Mouse (Mus musculus) testis, adult 2 months (tissue): ENCODE measurements at regions not wholly inside any gene's neighbourhood (a gene's known extent, or its start where the extent isn't known, plus 50 kb on each side); places are given as distances from the start of the nearest gene placed in this dataset.

ENCODE experiments used
- H3K27ac ChIP-seq: fragments of 200-500 bp; 2 replicates; pipeline ENCODE4 v1.5.1; 2012; ENCODE audit warnings: low read depth, low read length; ENCODE audit not compliant: control insufficient read depth, insufficient read depth
- H3K27me3 ChIP-seq: fragments of 200-500 bp; 2 replicates; pipeline ENCODE4 v1.6.1; 2012; ENCODE audit warnings: mild to moderate bottlenecking, low read length, moderate library complexity; ENCODE audit not compliant: control insufficient read depth, insufficient read depth
- H3K36me3 ChIP-seq: fragments of 200-500 bp; 2 replicates; pipeline ENCODE4 v1.6.1; 2012; ENCODE audit warnings: mild to moderate bottlenecking, low read length; ENCODE audit not compliant: control insufficient read depth, insufficient read depth
- H3K4me1 ChIP-seq: fragments of 200-500 bp; 2 replicates; pipeline ENCODE4 v1.6.1; 2012; ENCODE audit warnings: low read length; ENCODE audit not compliant: control insufficient read depth, insufficient read depth
- H3K4me3 ChIP-seq: fragments of 200-500 bp; 2 replicates; pipeline ENCODE4 v1.5.1; 2012; ENCODE audit warnings: low read depth, mild to moderate bottlenecking, low read length, moderate library complexity, mixed read lengths; ENCODE audit not compliant: control insufficient read depth
- CTCF ChIP-seq: fragments of 200-500 bp; IDR thresholded peaks from 2 replicates; pipeline ENCODE4 v1.5.1; 2012; ENCODE audit warnings: low read depth, mild to moderate bottlenecking, inconsistent platforms, low read length, moderate library complexity; ENCODE audit not compliant: control insufficient read depth, insufficient read depth, insufficient replicate concordance
- POLR2A ChIP-seq: fragments of 200-500 bp; IDR thresholded peaks from 2 replicates; pipeline ENCODE4 v1.6.1; 2012; ENCODE audit warnings: low read depth, mild to moderate bottlenecking, inconsistent platforms, low read length, moderate library complexity; ENCODE audit not compliant: control insufficient read depth

DNA sequence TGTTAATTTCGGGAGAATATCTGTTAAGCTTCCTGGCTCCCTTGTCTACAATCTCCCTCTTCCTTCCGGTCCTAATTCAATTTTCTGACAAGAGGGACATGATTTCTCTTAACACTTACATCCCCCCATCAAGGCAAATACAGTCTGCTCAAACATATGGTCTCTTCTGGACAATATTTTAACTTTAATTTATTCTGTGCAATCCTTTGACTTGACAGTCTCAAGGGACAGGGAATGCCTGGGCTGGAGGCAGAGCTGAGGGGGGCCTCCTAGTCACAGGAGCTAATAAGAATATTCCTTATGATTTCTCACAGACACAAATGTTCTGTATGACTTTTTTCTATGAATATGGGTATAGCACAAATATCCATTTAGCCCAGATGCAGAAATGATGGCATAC lies 742.9 kb upstream of the Slit2 start:
- Histone ChIP-seq H3K4me1 (no peaks in the 10 kb centered on the region), H3K27me3 (no peaks in the 10 kb centered on the region), H3K36me3 (no peaks in the 10 kb centered on the region), H3K4me3 (no peak overlapping the region), H3K27ac (no peak overlapping the region)
- TF ChIP-seq POLR2A (no peak), CTCF (no peak)

DNA sequence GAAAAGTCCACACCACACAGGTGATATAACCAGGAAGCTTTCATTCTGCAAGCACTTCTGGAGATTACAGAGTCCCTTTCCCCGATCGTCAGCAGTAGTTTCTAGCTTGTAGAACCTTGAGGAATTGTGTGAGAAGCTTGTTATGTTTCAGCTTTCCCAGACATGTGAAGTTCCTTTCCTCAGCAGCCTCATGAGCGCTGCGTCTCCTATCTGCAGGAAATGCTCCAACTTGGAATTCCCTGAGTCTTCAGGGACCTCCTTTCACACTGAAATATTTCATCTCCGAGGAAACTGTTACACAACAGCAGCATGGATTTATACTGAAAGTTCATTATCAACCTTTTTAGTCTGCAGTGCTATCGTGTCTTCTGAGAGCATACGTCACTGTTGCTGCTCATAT lies 742.4 kb upstream of the Slit2 start:
- H3K4me1 ChIP-seq, result no peaks in the 10 kb centered on the region
- no peaks in the 10 kb centered on the region for H3K36me3 ChIP-seq
- TF ChIP-seq CTCF (no peak), POLR2A (no peak)
- H3K27me3 ChIP-seq, result no peaks in the 10 kb centered on the region
- H3K4me3 ChIP-seq, result no peak overlapping the region
- no peak overlapping the region for H3K27ac ChIP-seq

DNA sequence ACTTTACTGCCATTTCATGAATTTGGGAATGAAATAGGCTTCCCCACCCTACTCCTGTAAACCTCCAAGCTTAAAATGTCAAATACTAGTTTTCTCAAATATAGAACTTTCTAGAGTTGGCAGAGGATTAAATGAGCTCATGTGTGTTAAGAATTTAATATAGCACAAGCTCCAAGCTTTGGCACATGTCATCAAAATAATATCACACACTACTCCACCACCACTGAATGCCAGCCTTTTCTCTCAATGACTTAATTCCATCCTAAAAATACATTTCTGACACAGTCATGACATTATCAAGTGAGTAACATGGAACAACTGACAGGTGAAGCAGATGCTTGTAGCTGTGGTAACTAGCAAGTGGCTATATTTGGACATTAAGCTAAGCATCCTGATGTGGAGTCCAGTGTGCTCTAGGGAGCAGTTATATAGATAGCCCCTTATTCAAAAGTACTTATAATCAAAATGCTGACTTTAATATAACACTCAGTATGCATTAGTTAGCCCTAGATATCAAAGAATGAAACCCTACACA lies 728.0 kb upstream of the Slit2 start:
- Histone ChIP-seq H3K4me3 (no peak overlapping the region), H3K27ac (no peak overlapping the region), H3K36me3 (no peaks in the 10 kb centered on the region), H3K27me3 (no peaks in the 10 kb centered on the region), H3K4me1 (no peaks in the 10 kb centered on the region)
- TF ChIP-seq POLR2A (no peak), CTCF (no peak)

DNA sequence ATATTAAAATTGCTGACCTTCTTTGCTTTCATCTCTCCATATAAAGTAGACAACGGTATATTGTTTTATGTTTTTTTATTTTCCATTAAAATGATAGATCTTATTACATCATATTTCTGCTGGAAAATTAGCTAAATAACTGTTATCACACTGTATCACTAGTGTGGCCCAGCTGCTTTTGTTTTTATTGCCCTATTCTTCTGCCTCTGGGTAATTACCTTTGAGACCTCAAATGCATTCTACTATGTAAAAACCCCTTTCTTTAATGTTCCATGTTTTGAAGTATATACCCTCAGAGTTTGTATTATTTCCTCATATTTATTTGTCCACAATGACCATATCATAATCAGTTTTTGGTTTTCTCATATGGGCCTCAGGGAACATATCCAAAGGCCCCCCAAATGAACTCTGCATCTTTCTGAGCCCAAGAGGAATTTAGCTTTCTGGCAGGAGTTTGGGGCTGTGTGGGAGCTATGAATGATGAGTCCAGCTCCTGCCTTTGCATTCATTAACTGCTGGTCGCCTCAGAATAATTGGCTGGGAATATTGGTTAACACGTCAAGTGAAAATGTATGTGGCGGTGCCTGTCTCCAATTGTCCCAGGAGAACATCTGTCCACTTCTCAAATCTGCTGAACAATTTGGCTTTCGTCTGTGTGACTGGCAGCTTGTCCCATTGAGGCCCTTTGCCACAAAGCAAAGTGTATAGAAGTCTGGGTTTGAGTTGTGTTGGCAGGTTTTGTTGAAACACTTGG lies 721.1 kb upstream of the Slit2 start:
- Histone ChIP-seq H3K4me3 (no peak overlapping the region), H3K27ac (no peak overlapping the region), H3K4me1 (no peaks in the 10 kb centered on the region), H3K36me3 (no peaks in the 10 kb centered on the region), H3K27me3 (no peaks in the 10 kb centered on the region)
- TF ChIP-seq POLR2A (no peak), CTCF (no peak)

DNA sequence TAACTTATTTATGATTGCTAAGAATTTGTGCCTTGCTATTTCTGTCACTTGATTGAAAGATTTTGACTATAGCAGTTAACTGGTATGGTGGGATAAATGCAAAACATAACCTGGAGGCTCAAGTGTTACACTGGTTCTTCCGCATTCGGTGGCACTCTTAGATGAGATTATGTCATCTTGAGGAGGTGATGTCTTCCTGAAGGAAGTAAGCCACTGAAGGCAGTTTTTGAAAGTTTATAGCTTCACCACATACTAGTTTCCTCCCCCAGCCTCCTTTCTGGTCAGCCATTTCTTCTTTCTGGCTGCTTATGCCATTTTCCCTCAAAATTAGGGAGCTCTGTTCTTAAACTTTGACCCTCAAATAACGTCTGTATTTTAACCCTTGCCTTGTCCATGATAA lies 710.3 kb upstream of the Slit2 start:
- Histone ChIP-seq H3K36me3 (no peaks in the 10 kb centered on the region), H3K27me3 (no peaks in the 10 kb centered on the region), H3K4me3 (no peak overlapping the region), H3K27ac (no peak overlapping the region), H3K4me1 (no peaks in the 10 kb centered on the region)
- TF ChIP-seq POLR2A (no peak), CTCF (no peak)

DNA sequence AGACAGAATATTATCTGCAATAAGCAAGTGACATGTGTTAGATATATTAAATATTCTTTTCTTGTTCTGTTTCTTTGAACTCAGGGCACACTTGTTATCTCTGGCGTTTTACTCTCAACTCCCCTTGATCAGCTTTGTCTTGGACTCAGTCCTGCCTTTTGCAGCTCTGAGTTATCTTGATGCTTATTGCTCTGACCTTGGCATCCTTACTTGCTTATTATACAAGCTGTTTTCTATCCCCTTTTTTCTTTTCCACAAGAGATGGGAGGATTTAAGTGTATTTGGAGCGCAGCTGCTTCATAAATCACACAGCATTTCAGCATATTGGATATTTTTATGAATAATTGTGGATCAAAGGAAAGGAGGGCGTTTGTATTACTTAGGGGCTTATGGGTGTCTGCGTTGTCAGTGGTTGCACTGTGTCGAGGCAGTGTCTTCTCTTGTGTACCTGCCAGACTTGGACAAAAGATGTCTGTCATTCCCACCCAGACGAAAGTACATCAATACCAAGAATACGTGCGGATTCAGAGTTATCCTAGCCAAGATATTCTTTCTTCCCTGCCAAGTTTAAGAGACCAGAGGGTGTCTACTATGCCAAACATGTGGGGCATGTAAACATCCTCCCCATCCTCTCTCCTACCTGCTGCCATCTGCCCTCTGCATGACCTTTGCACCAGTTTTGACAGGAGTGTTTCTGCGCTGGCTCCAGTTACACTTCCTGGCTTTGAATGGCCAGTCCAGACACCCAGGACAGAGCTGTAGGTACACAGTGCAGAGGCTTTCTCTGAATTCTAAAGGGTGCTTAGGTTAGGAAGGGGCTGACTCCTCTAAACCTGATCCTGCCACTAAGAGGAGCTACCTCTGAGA lies 709.3 kb upstream of the Slit2 start:
- no peaks in the 10 kb centered on the region for H3K4me1 ChIP-seq
- TF ChIP-seq POLR2A (no peak), CTCF (no peak)
- no peak overlapping the region for H3K4me3 ChIP-seq
- H3K36me3 ChIP-seq, result no peaks in the 10 kb centered on the region
- H3K27me3 ChIP-seq, result no peaks in the 10 kb centered on the region
- H3K27ac ChIP-seq, result no peak overlapping the region

DNA sequence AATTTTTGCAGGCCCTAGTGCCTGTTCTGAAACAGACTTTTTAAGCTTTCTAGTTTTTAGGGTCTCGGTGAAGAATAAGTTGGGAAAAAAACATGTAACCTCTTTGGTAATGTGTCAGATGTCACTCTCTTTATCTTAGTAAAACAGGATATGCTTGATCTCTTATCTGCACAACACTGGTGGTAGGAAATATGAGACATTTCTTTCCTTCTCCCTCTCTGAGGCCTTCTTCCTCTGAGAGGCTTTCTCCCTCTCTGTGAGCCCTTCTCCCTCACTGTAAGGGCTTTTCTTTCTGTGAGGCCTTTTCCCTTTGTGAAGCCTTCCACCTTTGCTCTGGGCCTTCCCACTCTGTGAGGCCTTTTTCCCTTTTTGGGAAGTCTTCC lies 708.7 kb upstream of the Slit2 start:
- no peak for TF ChIP-seq CTCF
- TF ChIP-seq POLR2A, result no peak
- Histone ChIP-seq H3K36me3 (no peaks in the 10 kb centered on the region), H3K4me1 (no peaks in the 10 kb centered on the region), H3K4me3 (no peak overlapping the region), H3K27ac (no peak overlapping the region), H3K27me3 (no peaks in the 10 kb centered on the region)
